Mouse (Mus musculus): ENCODE data around the gene Chit1. TPM values are rescaled to one million over a fixed set of nuclear protein-coding genes. Genes with fewer than 3 reads are reported as not detected.

The Chit1 gene
- polyA plus RNA-seq, 1 experiment from 2014 or later = 0.42 TPM

DNA sequence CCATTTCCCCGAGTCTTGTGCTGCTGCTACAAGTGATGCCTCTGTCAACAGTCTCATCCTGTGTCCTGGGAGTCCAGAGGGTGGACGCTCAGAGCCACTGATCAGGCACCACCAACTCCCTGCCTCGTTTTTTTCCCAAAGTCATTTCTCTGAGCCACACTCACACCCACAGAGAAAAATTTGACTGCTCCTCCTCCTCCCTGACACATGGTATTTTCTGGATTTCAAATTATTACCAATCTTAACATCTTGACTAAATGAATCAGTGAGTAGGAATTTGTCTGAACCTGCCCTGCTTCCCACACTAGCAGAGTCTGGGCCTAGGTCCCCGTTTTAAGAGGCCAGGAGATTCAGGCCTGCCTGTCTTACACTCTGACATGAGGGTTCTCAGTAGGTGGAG lies 81.0 kb downstream of the Chit1 start:
- Histone ChIP-seq H3K36me3 (no peaks in the 10 kb centered on the region), H3K4me2 (no peak overlapping the region), H3K9ac (no peak overlapping the region), H3K4me1 (replicated peaks) (peaks cover 40% of the 10 kb centered on the region), H3K27ac (no peak overlapping the region), H3K27me3 (peaks cover 8% of the 10 kb centered on the region; the same call in 1 of the 2 replicates), H3K4me3 (no peak overlapping the region), H3K9me3 (replicated peaks) (no peaks in the 10 kb centered on the region)
- no peak for ATAC-seq (replicated peaks; ENCODE audit: insufficient number of reproducible peaks, insufficient read depth, low FRiP score, low read depth)
- WGBS = 43% methylated on average over 4 of the region's 4 CpGs

- 85% methylated on average over 1 of the region's 1 CpGs for WGBS
Observed at GRCm38 (mm10) chr1:134193126-134193525, 82.1 kb downstream of the Chit1 start, which contains the start of gene Mybph. Gene Mybph, plus strand, starts transcription at chr1:134193448.

DNA sequence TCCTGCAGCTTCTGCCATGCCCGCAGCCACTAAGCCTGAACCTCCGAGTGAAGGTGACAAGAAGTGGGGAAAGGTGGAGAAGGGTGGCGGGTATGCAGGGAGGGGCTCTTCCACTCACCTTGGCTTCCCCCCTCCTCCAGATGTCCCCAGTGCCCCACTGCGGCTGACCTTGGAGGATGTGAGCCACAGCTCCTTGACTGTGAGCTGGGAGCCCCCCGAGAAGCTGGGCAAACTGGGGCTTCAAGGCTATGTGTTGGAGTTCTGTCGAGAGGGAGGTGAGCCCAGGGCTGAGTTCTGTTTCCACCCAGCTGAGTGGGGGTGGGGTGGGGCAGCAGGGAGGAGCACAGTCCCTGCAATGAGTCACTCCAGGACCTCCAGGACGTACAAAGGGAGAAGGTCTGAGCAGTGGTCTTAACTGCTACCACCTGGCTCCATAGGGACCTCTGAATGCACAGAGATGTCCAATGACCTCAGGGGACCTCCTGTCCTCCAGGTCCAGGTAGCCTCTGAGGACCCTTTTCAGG lies 82.7 kb downstream of the Chit1 start:
- no peaks in the 10 kb centered on the region for H3K9me3 ChIP-seq (replicated peaks)
- no peak for ATAC-seq (replicated peaks; ENCODE audit: insufficient number of reproducible peaks, insufficient read depth, low FRiP score, low read depth)
- H3K27me3 ChIP-seq = peaks cover 5% of the 10 kb centered on the region; the same call in 1 of the 2 replicates
- H3K4me2 ChIP-seq = no peak overlapping the region
- no peak overlapping the region for H3K4me3 ChIP-seq
- 46% methylated on average over 7 of the region's 7 CpGs for WGBS
- H3K9ac ChIP-seq = no peak overlapping the region
- H3K36me3 ChIP-seq = no peaks in the 10 kb centered on the region
- H3K27ac ChIP-seq = no peak overlapping the region
- H3K4me1 ChIP-seq (replicated peaks) = peaks cover 40% of the 10 kb centered on the region

More at GRCm38 (mm10) chr1:134193126-134193525, 82.1 kb downstream of the Chit1 start, which contains the start of gene Mybph:
- H3K9ac ChIP-seq = no peak within 1 kb of the TSS
- no peaks in the 10 kb centered on the region for H3K36me3 ChIP-seq
- H3K4me1 ChIP-seq (replicated peaks) = peaks cover 40% of the 10 kb centered on the region
- no peak within 1 kb of the TSS for H3K4me2 ChIP-seq
- peaks cover 8% of the 10 kb centered on the region; the same call in 1 of the 2 replicates for H3K27me3 ChIP-seq
- ATAC-seq (replicated peaks; ENCODE audit: insufficient number of reproducible peaks, insufficient read depth, low FRiP score, low read depth) = no peak
- no peak within 1 kb of the TSS for H3K27ac ChIP-seq
- no peak within 1 kb of the TSS for H3K4me3 ChIP-seq
- H3K9me3 ChIP-seq (replicated peaks) = no peaks in the 10 kb centered on the region

- Histone ChIP-seq H3K4me1 (replicated peaks) (peaks cover 38% of the 10 kb centered on the region), H3K4me3 (no peak overlapping the region), H3K27ac (no peak overlapping the region), H3K4me2 (no peak overlapping the region), H3K36me3 (no peaks in the 10 kb centered on the region), H3K27me3 (peaks cover 2% of the 10 kb centered on the region; the same call in 1 of the 2 replicates), H3K9ac (no peak overlapping the region), H3K9me3 (replicated peaks) (no peaks in the 10 kb centered on the region)
- WGBS = 54% methylated on average over 16 of the region's 16 CpGs
- ATAC-seq (replicated peaks; ENCODE audit: insufficient number of reproducible peaks, insufficient read depth, low FRiP score, low read depth) = no peak
Observed at GRCm38 (mm10) chr1:134194298-134195022, 83.4 kb downstream of the Chit1 start.

- no peak overlapping the region for H3K4me2 ChIP-seq
- peak overlapping the region; percentile 75 for H3K27ac ChIP-seq
- no peaks in the 10 kb centered on the region for H3K27me3 ChIP-seq
- H3K9ac ChIP-seq = no peak overlapping the region
- ATAC-seq (replicated peaks; ENCODE audit: insufficient number of reproducible peaks, insufficient read depth, low FRiP score, low read depth) = no peak
- no peak overlapping the region for H3K4me3 ChIP-seq
- no peaks in the 10 kb centered on the region for H3K36me3 ChIP-seq
- H3K4me1 ChIP-seq (replicated peaks) = peaks cover 38% of the 10 kb centered on the region
- WGBS = 27% methylated on average over 2 of the region's 2 CpGs
- H3K9me3 ChIP-seq (replicated peaks) = no peaks in the 10 kb centered on the region
Observed at GRCm38 (mm10) chr1:134195117-134195516, 84.1 kb downstream of the Chit1 start.

DNA sequence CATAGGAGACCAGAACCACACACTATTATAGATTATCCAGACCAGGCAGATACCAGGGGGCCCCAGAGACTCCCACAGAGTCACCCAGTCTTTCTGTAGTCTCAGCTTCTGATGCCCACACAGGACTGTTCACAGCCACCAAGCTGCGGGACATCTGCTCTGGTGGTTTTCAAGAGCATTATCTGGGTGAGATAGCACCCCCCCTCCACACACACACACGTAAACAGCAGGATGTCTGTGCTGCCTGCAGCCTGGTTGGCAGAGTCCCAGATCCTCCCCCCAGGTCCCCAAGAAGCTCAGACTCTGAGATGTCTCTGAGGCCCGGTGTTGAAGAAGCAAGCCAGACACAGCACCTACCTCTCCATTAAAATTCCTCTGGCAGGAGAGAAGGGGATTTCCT lies 84.5 kb downstream of the Chit1 start:
- Histone ChIP-seq H3K4me1 (replicated peaks) (peaks cover 38% of the 10 kb centered on the region), H3K9me3 (replicated peaks) (no peaks in the 10 kb centered on the region), H3K9ac (no peak overlapping the region), H3K36me3 (no peaks in the 10 kb centered on the region), H3K27ac (peak overlapping the region; percentile 75), H3K27me3 (no peaks in the 10 kb centered on the region), H3K4me3 (no peak overlapping the region), H3K4me2 (peak overlapping the region; percentile 10)
- peak; percentile 14 for ATAC-seq (replicated peaks; ENCODE audit: insufficient number of reproducible peaks, insufficient read depth, low FRiP score, low read depth)
- WGBS = 13% methylated on average over 3 of the region's 3 CpGs

- no peak overlapping the region for H3K9ac ChIP-seq
- H3K4me1 ChIP-seq (replicated peaks) = peaks cover 38% of the 10 kb centered on the region
- 20% methylated on average over 4 of the region's 4 CpGs for WGBS
- H3K36me3 ChIP-seq = no peaks in the 10 kb centered on the region
- ATAC-seq (replicated peaks; ENCODE audit: insufficient number of reproducible peaks, insufficient read depth, low FRiP score, low read depth) = peak; percentile 41
- no peaks in the 10 kb centered on the region for H3K9me3 ChIP-seq (replicated peaks)
- H3K27ac ChIP-seq = peak overlapping the region; percentile 75
- H3K27me3 ChIP-seq = no peaks in the 10 kb centered on the region
- H3K4me2 ChIP-seq = peak overlapping the region; percentile 10; the same call in 1 of the 2 replicates
- H3K4me3 ChIP-seq = no peak overlapping the region
Observed at GRCm38 (mm10) chr1:134195979-134196378, 84.9 kb downstream of the Chit1 start.

- ATAC-seq (replicated peaks; ENCODE audit: insufficient number of reproducible peaks, insufficient read depth, low FRiP score, low read depth) = 0 out of 2 replicates have a peak, but pooled peaks have one; percentile 4
- WGBS = 58% methylated on average over 4 of the region's 4 CpGs
- no peaks in the 10 kb centered on the region for H3K36me3 ChIP-seq
- H3K27ac ChIP-seq = peak overlapping the region; percentile 75
- H3K4me1 ChIP-seq (replicated peaks) = peaks cover 38% of the 10 kb centered on the region
- H3K4me3 ChIP-seq = no peak overlapping the region
- no peaks in the 10 kb centered on the region for H3K9me3 ChIP-seq (replicated peaks)
- H3K27me3 ChIP-seq = no peaks in the 10 kb centered on the region
- H3K4me2 ChIP-seq = 0 out of 2 replicates have a peak overlapping the region, but pooled peaks have one; percentile 10
- no peak overlapping the region for H3K9ac ChIP-seq
Observed at GRCm38 (mm10) chr1:134196386-134196785, 85.3 kb downstream of the Chit1 start.

DNA sequence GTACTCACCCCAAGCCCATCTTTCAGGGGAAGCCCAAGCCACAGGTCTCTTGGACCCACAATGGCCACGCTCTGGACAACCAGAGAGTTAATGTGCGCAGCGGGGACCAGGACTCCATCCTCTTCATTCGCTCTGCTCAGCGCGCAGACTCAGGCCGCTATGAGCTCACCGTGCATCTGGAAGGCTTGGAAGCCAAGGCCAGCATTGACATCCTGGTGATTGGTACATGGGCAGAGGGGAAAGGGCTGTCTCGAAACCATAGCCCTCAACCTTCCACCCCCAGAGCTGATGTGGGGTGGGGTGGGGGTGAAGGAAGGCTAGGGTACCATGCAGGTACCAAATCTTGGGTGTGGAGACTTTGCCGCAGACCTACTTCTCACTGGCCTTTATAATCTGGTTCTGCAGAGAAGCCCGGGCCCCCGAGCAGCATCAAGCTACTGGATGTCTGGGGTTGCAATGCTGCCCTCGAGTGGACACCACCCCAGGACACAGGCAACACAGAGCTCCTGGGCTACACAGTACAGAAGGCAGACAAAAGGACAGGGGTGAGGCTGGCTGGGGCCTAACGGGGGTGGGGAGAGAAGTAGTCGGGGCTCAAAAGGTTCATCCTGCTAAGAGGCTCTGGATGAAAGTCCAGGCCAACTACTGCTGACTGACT lies 86.4 kb downstream of the Chit1 start:
- no peak overlapping the region for H3K9ac ChIP-seq
- H3K27me3 ChIP-seq = no peaks in the 10 kb centered on the region
- peaks cover under 1% of the 10 kb centered on the region; the same call in 1 of the 2 replicates for H3K36me3 ChIP-seq
- WGBS = 80% methylated on average over 15 of the region's 15 CpGs
- no peaks in the 10 kb centered on the region for H3K9me3 ChIP-seq (replicated peaks)
- peaks cover 38% of the 10 kb centered on the region for H3K4me1 ChIP-seq (replicated peaks)
- H3K4me3 ChIP-seq = no peak overlapping the region
- no peak for ATAC-seq (replicated peaks; ENCODE audit: insufficient number of reproducible peaks, insufficient read depth, low FRiP score, low read depth)
- H3K27ac ChIP-seq = no peak overlapping the region
- no peak overlapping the region for H3K4me2 ChIP-seq

DNA sequence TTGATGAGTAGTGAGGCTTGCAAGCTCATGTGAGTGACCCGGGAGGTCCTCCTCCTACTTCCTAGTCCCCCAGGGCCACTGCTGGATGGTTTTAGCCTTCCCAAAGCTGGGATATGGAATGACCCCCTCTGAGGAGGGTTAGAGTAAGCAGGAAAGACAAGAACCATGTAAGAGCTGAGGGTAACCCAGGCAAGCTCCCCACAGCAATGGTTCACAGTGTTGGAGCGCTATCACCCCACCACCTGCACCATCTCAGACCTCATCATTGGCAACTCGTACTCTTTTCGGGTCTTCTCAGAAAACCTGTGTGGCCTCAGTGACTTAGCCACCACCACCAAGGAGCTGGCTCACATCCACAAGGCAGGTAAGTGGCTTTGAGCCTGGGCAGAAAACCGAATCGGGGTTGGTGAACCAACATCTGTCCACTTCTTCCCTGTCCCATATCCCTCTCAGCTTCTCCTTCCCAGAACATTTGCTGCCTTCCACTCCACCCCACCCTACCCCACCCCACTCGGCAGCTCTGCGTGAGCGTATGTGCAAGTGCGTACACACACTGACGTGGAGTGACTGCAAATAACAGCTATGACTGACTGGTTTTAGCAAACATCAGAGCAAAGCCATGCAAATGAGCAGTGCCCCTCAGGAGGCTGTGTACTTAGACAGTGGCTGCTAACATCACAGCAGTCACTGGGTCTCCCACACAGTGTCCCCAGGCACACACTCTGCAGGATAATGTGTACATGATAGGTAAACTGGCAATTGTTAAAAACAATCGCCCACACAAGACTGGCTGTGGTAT lies 87.4 kb downstream of the Chit1 start:
- Histone ChIP-seq H3K27ac (no peak overlapping the region), H3K9ac (no peak overlapping the region), H3K4me1 (replicated peaks) (peaks cover 31% of the 10 kb centered on the region), H3K9me3 (replicated peaks) (no peaks in the 10 kb centered on the region), H3K4me3 (no peak overlapping the region), H3K36me3 (peaks cover 6% of the 10 kb centered on the region; the same call in 1 of the 2 replicates), H3K4me2 (no peak overlapping the region), H3K27me3 (no peaks in the 10 kb centered on the region)
- 85% methylated on average over 12 of the region's 12 CpGs for WGBS
- no peak for ATAC-seq (replicated peaks; ENCODE audit: insufficient number of reproducible peaks, insufficient read depth, low FRiP score, low read depth)

DNA sequence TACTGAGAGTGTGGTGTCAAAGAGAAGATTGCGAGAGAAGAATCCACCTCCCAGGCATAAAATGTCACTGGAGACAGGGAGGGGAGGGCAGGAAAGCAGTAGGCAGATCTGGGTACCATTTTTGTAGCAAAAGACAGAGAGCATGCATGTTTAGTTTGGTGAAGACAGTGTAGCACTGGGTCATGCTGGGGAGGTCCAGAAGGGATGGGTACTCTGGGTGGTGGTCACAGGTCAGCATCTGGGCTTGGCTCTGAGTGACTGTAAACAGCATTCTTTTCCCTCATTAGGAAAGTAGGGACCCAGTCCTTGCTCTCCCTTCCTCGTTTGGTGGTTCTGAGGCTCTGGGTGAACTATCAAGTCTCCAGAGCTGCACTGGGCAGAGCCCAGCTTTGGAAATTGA lies 89.4 kb downstream of the Chit1 start:
- no peak for ATAC-seq (replicated peaks; ENCODE audit: insufficient number of reproducible peaks, insufficient read depth, low FRiP score, low read depth)
- H3K27me3 ChIP-seq = no peaks in the 10 kb centered on the region
- H3K36me3 ChIP-seq = peaks cover 6% of the 10 kb centered on the region; the same call in 1 of the 2 replicates
- 63% methylated on average over 2 of the region's 2 CpGs for WGBS
- H3K4me1 ChIP-seq (replicated peaks) = peaks cover 16% of the 10 kb centered on the region
- H3K9me3 ChIP-seq (replicated peaks) = no peaks in the 10 kb centered on the region
- no peak overlapping the region for H3K4me2 ChIP-seq
- H3K4me3 ChIP-seq = no peak overlapping the region
- H3K9ac ChIP-seq = no peak overlapping the region
- no peak overlapping the region for H3K27ac ChIP-seq
